Mouse (Mus musculus) urinary bladder, postnatal 14 days (tissue): ENCODE data around the gene Crebrf.
A peak's percentile ranks its signal among the peaks of the same experiment; 100 is the strongest.

ENCODE experiments used
- DNase-seq: peaks from one replicate; pipeline ENCODE4 v3.0.0; 2021; ENCODE audit warnings: low spot score

Crebrf gene

DNA sequence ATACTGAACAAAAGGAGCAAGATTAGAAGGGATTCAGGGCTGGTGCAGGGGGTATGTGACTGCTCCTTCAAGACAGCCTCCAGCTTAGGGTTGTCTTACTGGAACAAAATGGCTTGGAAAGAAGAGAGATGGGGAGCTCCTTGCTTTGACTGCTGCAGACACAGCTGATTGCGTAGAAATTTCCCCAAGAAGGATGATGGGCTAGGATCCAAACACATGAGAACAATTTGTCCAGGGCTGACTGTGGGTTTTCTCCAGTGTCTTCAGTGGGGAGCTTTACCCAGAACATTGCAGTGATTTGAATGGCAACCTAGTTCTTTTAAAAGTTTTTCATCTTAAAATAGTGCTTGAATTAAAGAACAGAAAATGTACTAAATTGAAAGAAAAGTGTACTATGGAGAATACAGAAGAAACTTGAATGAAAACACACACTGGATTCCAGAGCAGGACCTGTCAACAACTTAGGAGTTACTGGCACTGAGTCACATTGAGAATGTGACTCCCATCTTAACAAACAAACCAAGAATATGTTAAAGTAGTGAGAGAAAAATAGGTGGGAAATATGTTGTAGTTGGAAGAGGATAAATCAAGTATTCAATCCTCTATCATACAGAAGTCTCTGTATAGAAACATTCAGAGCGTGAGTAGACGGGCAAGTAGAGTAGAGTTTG is 63.1 kb downstream of the Crebrf start:
- DNase-seq: no peak

- DNase-seq: no peak
Measured at GRCm38 (mm10) chr17:26779471-26779870, 64.0 kb downstream of the Crebrf start.

GRCm38 (mm10) chr17:26780750-26781571 is 65.5 kb downstream of the Crebrf start, which contains the start of gene Bnip1:
Gene Bnip1, plus strand, starts transcription at chr17:26781066.
- peak; percentile 80 for DNase-seq

DNA sequence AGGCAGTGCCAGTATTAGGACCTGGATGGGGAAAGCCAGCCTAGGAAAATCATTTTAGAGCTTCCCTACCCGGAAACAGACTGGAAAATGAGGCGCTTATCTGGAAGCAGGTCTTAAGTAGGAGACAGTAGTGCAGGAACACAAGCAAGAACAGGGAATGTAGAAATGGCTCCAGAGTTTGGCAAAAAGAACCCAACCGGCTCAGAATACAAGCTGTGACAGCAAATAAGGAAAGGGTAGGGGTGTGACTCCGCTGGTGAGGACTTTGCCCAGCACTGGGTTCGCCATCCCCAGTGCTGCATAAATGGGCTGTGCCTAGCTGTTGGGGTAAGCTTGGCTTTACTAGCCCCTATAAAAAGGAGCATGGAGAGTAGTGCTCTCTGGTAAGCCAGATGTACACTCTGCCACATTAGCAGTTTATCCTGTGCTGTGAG is 66.2 kb downstream of the Crebrf start:
- no peak for DNase-seq

- no peak for DNase-seq
Measured at GRCm38 (mm10) chr17:26784525-26784924, 69.1 kb downstream of the Crebrf start.

DNA sequence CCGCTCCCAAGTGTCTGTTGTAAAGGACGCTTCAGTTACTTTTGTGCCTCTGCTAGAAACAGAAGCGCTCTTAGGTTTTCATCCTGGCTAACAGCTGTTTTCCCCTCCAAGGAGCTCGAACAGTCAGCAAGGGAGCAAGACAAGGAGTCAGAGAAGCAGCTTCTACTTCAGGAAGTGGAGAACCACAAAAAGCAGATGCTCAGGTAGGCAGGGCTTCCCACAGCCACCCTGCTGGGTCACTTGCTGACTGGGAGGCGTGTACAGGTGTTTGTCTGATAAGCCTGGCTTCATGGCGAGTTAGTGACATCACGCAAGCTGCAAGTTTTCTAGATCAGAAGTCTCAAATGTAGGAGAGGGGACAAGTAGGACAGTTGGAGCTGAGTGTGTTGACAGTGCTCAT is 71.1 kb downstream of the Crebrf start:
- DNase-seq: no peak

DNA sequence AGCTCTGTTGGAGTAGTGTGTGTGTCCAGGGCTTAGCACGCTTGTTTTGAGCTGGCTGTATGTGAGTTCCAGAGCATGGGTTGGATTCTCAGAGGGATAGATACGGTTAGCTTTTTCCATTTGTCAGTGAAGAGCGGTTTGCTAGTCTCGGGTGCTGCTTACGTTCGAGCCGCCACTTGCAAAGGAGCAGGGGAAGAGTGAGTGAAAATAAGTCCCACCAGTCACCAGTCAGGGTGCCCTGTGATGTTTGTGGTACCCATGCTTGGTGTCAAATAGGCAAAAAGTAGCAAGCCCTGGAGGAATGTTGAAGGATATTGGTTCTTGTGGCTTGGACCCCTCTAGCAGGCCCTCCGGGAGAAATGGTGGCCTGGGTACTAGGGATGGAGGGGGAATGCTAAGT is 73.5 kb downstream of the Crebrf start:
- no peak for DNase-seq

DNA sequence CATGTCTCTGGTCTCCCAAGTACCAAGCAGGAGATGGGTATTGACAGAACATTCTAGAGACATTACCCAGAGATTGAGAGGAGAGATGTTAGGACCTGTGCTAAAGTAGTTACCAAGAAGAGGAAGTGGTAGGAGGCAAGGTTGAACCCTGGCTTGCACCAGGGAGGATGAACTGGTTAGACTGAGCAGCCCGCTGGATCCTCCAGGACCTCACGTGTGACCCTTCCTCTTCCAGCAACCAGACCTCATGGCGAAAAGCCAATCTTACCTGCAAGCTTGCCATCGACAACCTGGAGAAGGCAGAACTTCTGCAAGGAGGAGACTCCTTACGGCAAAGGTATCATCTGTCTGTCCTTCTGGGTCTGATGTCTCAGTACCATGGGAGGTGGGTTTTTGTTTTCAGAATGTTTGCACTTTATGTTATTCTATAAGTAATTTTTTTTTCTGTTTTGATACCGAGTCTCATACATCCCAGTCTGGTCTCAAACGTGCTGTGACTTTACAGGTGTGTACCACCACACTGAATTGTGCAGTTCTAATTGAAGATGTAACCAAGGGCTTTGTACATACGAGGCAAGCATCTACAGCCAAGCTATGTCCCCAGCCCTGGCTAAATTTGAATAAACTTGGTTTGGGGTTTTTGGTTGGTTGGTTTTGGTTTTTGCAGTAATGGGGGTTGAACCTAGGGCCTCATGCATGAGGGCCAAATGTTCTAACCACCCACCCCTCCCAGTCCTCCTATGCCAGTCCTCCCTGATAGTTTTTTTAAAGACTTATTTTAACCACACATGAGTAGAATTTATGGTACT is 74.2 kb downstream of the Crebrf start:
- DNase-seq: no peak

- no peak for DNase-seq
Measured at GRCm38 (mm10) chr17:26790269-26791214, 75.1 kb downstream of the Crebrf start.

GRCm38 (mm10) chr17:26791580-26791979 is 76.1 kb downstream of the Crebrf start:
- no peak for DNase-seq

DNA sequence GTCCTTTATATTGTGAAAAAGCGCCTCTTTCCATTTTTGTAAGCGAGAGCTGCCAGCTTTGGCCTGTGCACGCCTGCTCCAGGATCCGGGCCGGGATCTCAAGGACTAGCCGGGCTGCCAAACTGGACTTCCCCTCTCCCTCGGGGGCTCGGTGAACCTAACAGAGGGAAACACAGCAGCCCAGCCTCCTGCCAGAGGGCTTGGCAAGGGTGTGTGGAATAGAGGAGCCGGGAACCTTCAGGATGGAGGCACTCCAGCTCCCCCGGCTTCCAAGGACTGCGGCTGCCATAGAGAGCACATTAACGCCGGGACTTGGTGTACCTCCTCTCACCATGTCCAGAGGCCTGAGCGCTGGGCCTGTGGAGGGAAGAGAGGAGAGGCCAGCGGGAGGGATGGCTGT is 76.6 kb downstream of the Crebrf start:
- no peak for DNase-seq

GRCm38 (mm10) chr17:26793068-26793765 is 77.8 kb downstream of the Crebrf start:
- DNase-seq: no peak

GRCm38 (mm10) chr17:26794744-26795143 is 79.3 kb downstream of the Crebrf start:
- peak; percentile 66 for DNase-seq

DNA sequence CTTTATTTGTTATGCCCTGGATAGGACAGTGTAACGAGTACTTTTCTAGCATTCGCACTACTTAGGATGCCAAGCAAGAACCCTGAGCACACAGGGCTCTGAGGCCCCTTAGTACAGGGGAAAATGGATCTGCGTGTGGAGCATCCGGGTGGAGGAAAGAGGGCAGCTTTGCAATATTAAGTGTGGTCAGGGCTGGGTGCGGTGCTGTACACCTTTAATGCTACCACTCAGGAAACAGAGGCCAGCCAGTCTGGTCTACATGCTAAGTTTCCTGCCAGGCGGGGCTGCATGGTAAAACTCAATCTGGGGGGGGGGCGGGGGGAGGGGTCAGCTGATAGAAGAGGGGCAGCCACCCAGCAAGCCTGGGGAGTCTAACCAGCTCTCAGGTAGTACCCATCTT is 79.9 kb downstream of the Crebrf start:
- no peak for DNase-seq

DNA sequence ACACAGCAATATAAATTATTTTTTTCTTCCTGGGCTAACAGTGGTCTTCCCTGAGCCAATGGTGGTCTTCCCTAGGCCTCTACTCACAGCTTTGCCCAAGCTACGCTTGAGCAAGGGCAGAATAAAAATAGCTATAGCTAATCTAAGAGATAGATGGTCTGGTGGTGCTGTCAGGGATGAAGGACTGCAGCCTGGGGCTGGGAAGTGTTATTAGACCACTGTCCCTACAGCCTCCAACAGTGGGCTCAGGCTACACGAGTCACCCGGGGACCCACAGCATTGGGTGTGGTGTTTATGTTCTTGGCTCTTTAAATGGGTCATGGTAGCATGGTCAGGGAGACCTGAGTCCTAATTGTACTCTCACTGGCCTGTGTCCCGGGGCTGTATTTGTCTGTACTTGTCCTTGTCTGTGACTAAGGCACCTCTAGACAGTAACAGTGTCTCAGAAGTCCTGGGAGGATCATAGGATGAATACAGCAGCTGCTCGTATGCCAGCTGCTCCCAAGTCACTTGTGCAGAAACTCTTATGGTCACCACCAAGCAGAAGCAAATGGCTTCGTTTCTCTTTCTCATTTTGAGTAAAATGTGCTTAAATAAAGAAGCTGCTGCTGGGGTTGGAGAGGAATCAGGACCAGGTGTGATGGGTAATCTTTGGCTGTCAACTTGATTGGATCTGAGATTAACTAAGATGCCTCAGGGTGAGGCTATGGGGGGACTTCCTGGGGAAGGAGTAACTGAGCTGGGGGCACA is 82.1 kb downstream of the Crebrf start:
- no peak for DNase-seq

DNA sequence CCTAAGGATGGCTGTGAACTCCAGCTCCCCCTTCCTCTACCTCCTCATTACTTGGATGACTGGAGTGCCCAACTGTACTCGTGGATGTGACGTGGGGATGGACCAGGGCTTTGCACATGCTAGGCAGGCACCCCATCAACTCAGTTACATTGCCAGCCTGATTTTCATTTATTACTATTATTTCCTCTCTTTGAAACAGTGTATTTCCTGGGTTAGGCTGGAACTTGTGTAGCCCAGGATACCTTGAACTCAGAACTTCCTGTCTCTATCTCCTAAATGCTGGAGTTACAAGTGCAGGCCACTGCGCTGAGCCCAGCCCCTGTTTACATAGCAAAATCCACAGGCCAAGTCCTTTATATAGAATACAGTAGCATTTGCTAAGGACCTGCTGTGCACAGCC is 87.4 kb downstream of the Crebrf start:
- no peak for DNase-seq

DNA sequence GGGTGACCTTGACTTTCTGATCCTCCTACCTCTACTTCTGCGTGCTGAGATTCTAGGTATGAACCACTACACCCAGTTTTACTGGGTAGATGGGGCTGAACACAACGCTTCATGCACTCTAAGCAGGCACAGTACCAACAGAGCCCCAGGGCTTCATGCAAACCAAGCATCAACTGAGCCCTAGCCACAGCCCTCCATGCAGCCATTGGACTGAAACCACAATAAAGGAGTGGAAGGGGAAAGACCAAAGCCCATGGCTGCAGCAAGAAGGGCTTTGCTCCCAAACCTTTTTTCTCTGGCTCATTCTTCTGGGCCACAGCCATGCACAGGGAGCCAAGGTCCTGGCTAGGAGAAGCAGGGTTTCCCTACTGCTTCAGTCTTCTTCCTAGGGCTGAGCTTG is 97.2 kb downstream of the Crebrf start:
- DNase-seq: no peak

GRCm38 (mm10) chr17:26813497-26813896 is 98.0 kb downstream of the Crebrf start:
- no peak for DNase-seq

DNA sequence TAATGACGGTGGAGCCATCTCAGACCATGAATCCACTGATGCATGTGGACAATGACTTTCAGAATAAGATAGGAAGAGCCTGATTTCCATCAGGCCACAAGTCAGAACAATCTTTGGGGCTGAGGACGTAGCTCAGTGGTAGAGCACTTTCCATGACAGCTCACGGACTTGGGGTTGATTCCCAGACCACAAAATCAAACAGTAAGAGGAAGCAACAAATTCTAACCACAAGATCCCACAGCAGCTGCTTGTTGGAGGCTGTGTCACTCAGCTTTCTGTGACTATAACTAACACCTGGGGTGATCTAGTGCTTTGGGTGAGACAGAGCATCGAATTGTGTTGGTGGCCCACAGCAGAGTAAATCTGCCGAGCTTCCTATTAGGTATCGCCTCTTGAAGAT is 101.4 kb downstream of the Crebrf start:
- DNase-seq: no peak

GRCm38 (mm10) chr17:26817776-26818175 is 102.3 kb downstream of the Crebrf start:
- no peak for DNase-seq
